Mouse (Mus musculus): ENCODE results near the gene B230118H07Rik. TPM values are rescaled to one million over a fixed set of nuclear protein-coding genes. Genes with fewer than 3 reads are reported as not detected.

B230118H07Rik gene
- polyA plus RNA-seq, 1 experiment from 2014 or later: 38.1 TPM

DNA sequence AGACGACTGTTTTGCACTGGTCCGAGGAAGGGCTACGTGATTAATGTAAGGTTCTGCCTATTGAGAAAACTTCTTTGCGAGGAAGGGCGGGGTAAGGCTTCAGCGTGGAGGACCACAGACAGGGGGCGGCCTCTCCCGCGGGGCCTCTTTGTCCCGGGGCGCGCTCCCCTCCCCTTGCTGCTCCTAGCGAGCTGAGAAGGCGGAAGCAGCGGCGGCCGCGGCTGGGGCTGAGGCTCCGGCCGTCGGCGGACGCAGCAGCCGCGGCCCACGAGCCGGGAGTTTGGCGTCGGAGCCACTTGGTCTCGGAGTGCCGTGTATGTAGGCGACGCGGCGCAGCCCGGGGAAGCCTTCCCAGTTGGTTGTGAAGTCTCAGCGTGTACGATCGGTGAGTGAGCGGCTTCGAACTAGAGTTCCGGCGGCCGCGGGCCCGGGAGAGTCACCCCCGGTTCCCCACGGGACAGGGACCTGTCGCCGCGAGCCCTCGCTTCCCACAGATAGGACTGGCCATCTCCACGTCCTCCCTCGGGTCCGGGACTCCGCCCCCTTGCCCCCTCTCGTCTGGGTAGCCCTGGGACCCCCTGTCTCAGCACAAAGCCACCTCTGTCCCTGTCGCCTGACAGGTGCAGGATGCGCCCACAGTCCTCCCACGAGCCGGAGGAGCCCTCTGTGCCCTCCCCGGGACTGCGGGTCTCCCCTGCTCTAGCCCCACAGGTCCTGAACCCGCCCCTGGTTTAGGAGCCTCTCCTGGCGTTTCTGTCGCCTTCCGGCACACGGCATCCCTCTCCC, 29.1 kb upstream of the B230118H07Rik start, which contains the start of gene Traf6:
Gene Traf6, plus strand, starts transcription at position 194 of the 786 bp plus-strand sequence.
- no peak within 1 kb of the TSS for H3K27ac ChIP-seq (ENCODE audit: low read depth, low read length)
- under 1% methylated on average over 68 of the region's 68 CpGs for WGBS
- H3K27me3 ChIP-seq (replicated peaks; ENCODE audit: control insufficient read depth, insufficient read depth, low read length): 0 out of 2 replicates have a peak, but pooled peaks cover 2% of the 10 kb centered on the region
- peak; percentile 88 for DNase-seq (ENCODE audit: low spot score)
- H3K4me3 ChIP-seq (ENCODE audit: low read depth, low read length): peak within 1 kb of the TSS; percentile 98
- H3K4me2 ChIP-seq: peak within 1 kb of the TSS; percentile 89
- H3K36me3 ChIP-seq (ENCODE audit: control insufficient read depth, insufficient read depth, low read length): no peaks in the 10 kb centered on the region
- peak within 1 kb of the TSS; percentile 87 for H3K9ac ChIP-seq (ENCODE audit: low read depth, low read length)
- peak; percentile 95 for ATAC-seq (replicated peaks; ENCODE audit: low FRiP score)
- no peaks in the 10 kb centered on the region for H3K9me3 ChIP-seq (ENCODE audit: control insufficient read depth, low read length)
- H3K4me1 ChIP-seq (replicated peaks; ENCODE audit: control insufficient read depth, insufficient read depth, low read length): peaks cover 6% of the 10 kb centered on the region

DNA sequence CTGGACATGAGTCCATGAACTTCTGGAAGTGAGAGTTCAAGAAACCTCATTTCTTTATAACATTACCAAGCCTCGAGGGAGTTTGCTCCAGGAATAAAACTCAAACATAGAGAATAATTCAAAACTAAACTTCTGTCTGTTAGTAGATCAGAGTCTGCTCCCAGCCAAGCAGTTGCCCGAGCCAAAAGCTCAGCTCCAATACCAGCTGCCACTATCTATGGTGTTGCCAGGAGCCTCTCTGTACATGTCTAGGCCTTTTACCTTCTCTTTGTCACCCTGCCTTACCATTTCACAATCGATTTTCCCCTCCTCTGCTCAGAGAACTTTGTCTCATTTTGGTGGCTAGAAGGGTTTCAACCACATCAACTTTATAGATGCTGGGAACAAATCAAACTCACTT, 24.2 kb upstream of the B230118H07Rik start:
- H3K4me1 ChIP-seq (replicated peaks; ENCODE audit: control insufficient read depth, insufficient read depth, low read length): no peaks in the 10 kb centered on the region
- H3K9ac ChIP-seq (ENCODE audit: low read depth, low read length): no peak overlapping the region
- no peak overlapping the region for H3K4me2 ChIP-seq
- ATAC-seq (replicated peaks; ENCODE audit: low FRiP score) (no peak), DNase-seq (ENCODE audit: low spot score) (no peak)
- no peaks in the 10 kb centered on the region for H3K36me3 ChIP-seq (ENCODE audit: control insufficient read depth, insufficient read depth, low read length)
- no peak overlapping the region for H3K27ac ChIP-seq (ENCODE audit: low read depth, low read length)
- no peak overlapping the region for H3K4me3 ChIP-seq (ENCODE audit: low read depth, low read length)
- H3K9me3 ChIP-seq (ENCODE audit: control insufficient read depth, low read length): no peaks in the 10 kb centered on the region
- 0 out of 2 replicates have a peak, but pooled peaks cover 2% of the 10 kb centered on the region for H3K27me3 ChIP-seq (replicated peaks; ENCODE audit: control insufficient read depth, insufficient read depth, low read length)
- 77% methylated on average over 3 of the region's 3 CpGs for WGBS

DNA sequence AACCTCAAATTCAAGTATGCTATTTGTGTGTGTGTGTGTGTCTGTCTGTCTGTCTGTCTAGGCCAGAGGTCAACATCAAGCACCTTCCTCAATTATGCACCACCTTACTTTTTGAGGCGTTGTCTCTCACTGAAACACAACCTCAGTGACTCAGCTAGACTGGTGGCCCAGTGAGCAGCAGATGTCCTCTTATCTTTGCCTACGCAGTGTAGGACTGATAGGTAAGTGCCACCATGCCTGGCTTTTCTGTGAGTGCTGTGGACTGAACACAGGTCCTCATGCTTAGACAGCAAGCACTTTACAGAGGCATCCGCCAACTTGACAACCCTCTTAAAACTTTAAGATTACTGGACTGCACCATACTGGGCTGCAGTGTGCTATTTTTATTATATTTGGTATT, 19.4 kb upstream of the B230118H07Rik start:
- ATAC-seq (replicated peaks; ENCODE audit: low FRiP score) (no peak), DNase-seq (ENCODE audit: low spot score) (no peak)
- no peak overlapping the region for H3K27ac ChIP-seq (ENCODE audit: low read depth, low read length)
- no peaks in the 10 kb centered on the region for H3K9me3 ChIP-seq (ENCODE audit: control insufficient read depth, low read length)
- no peak overlapping the region for H3K4me3 ChIP-seq (ENCODE audit: low read depth, low read length)
- H3K9ac ChIP-seq (ENCODE audit: low read depth, low read length): no peak overlapping the region
- H3K27me3 ChIP-seq (replicated peaks; ENCODE audit: control insufficient read depth, insufficient read depth, low read length): no peaks in the 10 kb centered on the region
- WGBS: 76% methylated on average over 3 of the region's 3 CpGs
- H3K36me3 ChIP-seq (ENCODE audit: control insufficient read depth, insufficient read depth, low read length): no peaks in the 10 kb centered on the region
- H3K4me1 ChIP-seq (replicated peaks; ENCODE audit: control insufficient read depth, insufficient read depth, low read length): no peaks in the 10 kb centered on the region
- H3K4me2 ChIP-seq: no peak overlapping the region

DNA sequence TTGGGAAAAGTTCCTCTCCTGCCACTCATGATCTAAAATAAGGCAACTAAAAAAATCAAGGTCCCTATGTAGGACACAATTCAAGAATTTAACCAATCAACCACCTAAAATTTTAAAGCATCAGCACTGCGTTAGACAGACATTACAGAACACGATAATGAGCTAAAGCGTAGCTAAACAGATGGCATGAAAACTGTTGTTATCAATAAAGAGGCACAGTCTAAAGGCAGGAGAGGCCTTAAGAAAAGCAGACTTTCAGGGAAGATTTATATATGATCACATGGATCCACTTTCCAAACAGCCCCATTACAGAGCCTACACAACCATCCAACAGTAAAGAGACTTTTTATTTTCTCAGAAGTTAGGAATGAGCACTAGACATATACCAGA, 16.4 kb upstream of the B230118H07Rik start:
- DNase-seq (ENCODE audit: low spot score) (no peak), ATAC-seq (replicated peaks; ENCODE audit: low FRiP score) (no peak)
- 91% methylated on average over 3 of the region's 3 CpGs for WGBS
- Histone ChIP-seq H3K9me3 (ENCODE audit: control insufficient read depth, low read length) (no peaks in the 10 kb centered on the region), H3K9ac (ENCODE audit: low read depth, low read length) (no peak overlapping the region), H3K4me2 (no peak overlapping the region), H3K27ac (ENCODE audit: low read depth, low read length) (no peak overlapping the region), H3K4me3 (ENCODE audit: low read depth, low read length) (no peak overlapping the region), H3K27me3 (replicated peaks; ENCODE audit: control insufficient read depth, insufficient read depth, low read length) (no peaks in the 10 kb centered on the region), H3K36me3 (ENCODE audit: control insufficient read depth, insufficient read depth, low read length) (no peaks in the 10 kb centered on the region), H3K4me1 (replicated peaks; ENCODE audit: control insufficient read depth, insufficient read depth, low read length) (no peaks in the 10 kb centered on the region)

DNA sequence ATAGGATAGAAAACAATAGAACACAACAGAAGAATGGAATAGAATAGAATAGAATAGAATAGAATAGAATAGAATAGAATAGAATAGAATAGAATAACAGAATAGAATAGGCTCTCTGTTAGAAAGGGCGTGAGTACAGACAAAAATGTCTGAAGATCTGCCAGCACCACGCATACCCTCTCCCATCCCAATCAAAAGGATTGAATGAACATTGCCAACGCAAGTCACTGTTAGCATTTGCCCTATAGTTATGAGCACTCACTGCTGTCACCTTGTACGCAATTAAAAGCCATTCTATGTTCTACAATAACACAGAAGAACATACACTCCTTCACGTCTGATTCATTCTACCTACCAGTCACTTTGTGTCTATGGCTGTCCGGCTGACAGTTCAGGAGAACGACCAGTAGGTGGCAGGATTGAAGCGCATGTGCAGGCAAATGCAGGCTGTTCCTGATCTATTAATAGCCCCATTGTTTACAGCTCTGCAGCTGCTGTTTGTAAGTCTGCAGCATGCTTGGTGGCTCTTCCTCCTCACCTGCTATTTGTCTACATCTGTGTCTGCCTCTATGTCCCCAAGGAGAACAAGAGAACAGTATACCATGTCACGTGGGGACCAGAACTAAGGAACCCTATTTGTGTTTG, 15.8 kb upstream of the B230118H07Rik start:
- Histone ChIP-seq H3K9me3 (ENCODE audit: control insufficient read depth, low read length) (no peaks in the 10 kb centered on the region), H3K36me3 (ENCODE audit: control insufficient read depth, insufficient read depth, low read length) (no peaks in the 10 kb centered on the region), H3K4me3 (ENCODE audit: low read depth, low read length) (no peak overlapping the region), H3K27me3 (replicated peaks; ENCODE audit: control insufficient read depth, insufficient read depth, low read length) (no peaks in the 10 kb centered on the region), H3K27ac (ENCODE audit: low read depth, low read length) (no peak overlapping the region), H3K4me1 (replicated peaks; ENCODE audit: control insufficient read depth, insufficient read depth, low read length) (no peaks in the 10 kb centered on the region), H3K9ac (ENCODE audit: low read depth, low read length) (no peak overlapping the region), H3K4me2 (no peak overlapping the region)
- DNase-seq (ENCODE audit: low spot score) (no peak), ATAC-seq (replicated peaks; ENCODE audit: low FRiP score) (peak; percentile 58; the same call in 1 of the 2 replicates)
- WGBS: 25% methylated on average over 9 of the region's 9 CpGs

DNA sequence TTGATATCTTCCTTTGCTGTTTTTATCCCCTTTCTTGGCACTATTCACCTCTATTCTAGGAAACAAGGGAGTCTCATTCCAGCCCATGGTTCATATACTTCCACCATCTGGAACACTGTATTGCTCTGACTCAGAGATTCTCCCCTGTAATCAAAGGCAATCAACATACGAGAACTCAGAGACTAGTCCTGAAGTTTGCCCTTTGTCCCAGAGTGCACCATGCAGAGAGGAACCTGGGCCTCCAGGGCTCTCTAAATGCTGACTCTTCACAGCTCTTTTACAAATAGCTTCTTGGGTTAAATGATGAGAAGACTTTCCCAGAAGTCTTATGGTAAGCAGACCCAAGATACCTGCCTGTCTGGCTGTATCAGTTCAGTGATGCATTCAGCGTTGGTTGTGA, 11.2 kb upstream of the B230118H07Rik start:
- H3K9me3 ChIP-seq (ENCODE audit: control insufficient read depth, low read length): no peaks in the 10 kb centered on the region
- no peak overlapping the region for H3K9ac ChIP-seq (ENCODE audit: low read depth, low read length)
- H3K4me1 ChIP-seq (replicated peaks; ENCODE audit: control insufficient read depth, insufficient read depth, low read length): no peaks in the 10 kb centered on the region
- no peaks in the 10 kb centered on the region for H3K27me3 ChIP-seq (replicated peaks; ENCODE audit: control insufficient read depth, insufficient read depth, low read length)
- no peak overlapping the region for H3K4me2 ChIP-seq
- H3K36me3 ChIP-seq (ENCODE audit: control insufficient read depth, insufficient read depth, low read length): no peaks in the 10 kb centered on the region
- no peak overlapping the region for H3K4me3 ChIP-seq (ENCODE audit: low read depth, low read length)
- no peak for DNase-seq (ENCODE audit: low spot score)
- 89% methylated on average over 2 of the region's 2 CpGs for WGBS
- ATAC-seq (replicated peaks; ENCODE audit: low FRiP score): no peak
- H3K27ac ChIP-seq (ENCODE audit: low read depth, low read length): no peak overlapping the region

DNA sequence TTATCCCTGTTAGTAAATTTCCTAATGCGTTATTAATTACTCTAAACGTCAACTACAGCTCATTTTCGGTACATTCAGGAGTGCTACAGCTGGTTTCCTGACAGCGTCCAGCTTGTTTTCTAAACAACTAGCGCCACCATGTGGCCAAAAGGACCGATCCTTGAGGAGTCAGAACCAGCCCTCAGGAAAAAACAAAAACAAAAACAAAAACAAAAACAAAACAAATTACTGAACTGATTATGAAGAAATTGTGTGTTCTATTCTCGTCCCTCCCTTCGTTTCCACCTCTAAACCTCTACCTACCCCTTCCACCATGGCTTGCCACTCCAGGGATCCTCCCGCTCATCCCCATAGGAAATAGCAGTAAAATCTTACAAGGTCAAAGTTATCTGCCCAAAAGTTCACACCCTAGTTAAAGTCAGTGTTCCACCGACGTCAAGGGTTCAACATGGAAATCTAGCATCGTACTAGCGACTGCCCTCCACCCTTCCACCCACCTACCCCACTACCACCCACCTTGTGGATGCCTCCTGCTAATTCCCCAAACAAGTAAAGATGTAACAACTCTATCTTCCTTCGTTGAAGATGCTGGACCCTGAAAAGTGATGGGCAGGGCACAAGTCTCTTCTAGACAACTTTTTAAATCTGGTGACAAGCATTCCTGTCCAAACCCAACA, 3.7 kb upstream of the B230118H07Rik start:
- H3K4me3 ChIP-seq (ENCODE audit: low read depth, low read length): peak overlapping the region; percentile 22; the same call in 1 of the 2 replicates
- H3K9me3 ChIP-seq (ENCODE audit: control insufficient read depth, low read length): no peaks in the 10 kb centered on the region
- H3K36me3 ChIP-seq (ENCODE audit: control insufficient read depth, insufficient read depth, low read length): no peaks in the 10 kb centered on the region
- no peaks in the 10 kb centered on the region for H3K4me1 ChIP-seq (replicated peaks; ENCODE audit: control insufficient read depth, insufficient read depth, low read length)
- WGBS: 16% methylated on average over 14 of the region's 14 CpGs
- H3K4me2 ChIP-seq: peak overlapping the region; percentile 56
- peaks cover 3% of the 10 kb centered on the region; the same call in 1 of the 2 replicates for H3K27me3 ChIP-seq (replicated peaks; ENCODE audit: control insufficient read depth, insufficient read depth, low read length)
- DNase-seq (ENCODE audit: low spot score) (peak; percentile 57), ATAC-seq (replicated peaks; ENCODE audit: low FRiP score) (peak; percentile 75; the same call in 1 of the 2 replicates)
- no peak overlapping the region for H3K27ac ChIP-seq (ENCODE audit: low read depth, low read length)
- no peak overlapping the region for H3K9ac ChIP-seq (ENCODE audit: low read depth, low read length)

DNA sequence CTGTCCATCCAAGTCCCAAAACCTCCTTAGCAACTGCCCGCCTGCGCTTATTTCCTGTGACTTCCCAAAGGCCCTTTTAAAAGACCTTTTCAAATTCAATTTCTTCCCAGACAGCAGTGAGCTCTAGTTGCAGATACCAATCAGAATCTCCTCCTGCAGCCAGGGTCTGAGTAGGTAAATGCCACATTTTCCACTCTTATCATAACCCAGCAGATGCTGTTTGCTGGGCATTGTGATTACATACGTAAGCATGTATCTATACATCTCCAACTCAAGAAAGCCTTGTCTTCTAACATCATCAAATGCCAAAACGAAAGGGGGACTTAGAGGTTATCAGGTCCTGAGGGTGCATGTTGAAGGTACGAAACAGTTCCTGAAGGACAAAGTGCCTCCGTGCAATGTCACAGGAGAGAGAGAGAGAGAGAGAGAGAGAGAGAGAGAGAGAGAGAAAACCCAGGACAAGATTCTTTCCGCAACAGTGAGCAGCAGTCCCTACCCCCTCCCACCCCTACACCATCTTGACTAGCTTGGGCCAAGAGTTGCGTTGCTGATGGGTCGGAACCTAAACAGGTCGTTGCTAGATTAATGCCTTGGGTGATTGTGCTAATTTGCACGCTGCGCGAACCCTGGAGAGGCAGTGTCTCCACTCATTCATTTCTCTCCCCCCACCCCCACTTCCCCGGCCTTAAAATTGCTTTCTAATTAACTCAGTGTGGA, 3.0 kb upstream of the B230118H07Rik start:
- Histone ChIP-seq H3K36me3 (ENCODE audit: control insufficient read depth, insufficient read depth, low read length) (no peaks in the 10 kb centered on the region), H3K4me2 (peak overlapping the region; percentile 56), H3K4me1 (replicated peaks; ENCODE audit: control insufficient read depth, insufficient read depth, low read length) (no peaks in the 10 kb centered on the region), H3K4me3 (ENCODE audit: low read depth, low read length) (peak overlapping the region; percentile 22), H3K9ac (ENCODE audit: low read depth, low read length) (no peak overlapping the region), H3K9me3 (ENCODE audit: control insufficient read depth, low read length) (no peaks in the 10 kb centered on the region), H3K27me3 (replicated peaks; ENCODE audit: control insufficient read depth, insufficient read depth, low read length) (peaks cover 3% of the 10 kb centered on the region; the same call in 1 of the 2 replicates), H3K27ac (ENCODE audit: low read depth, low read length) (no peak overlapping the region)
- 43% methylated on average over 14 of the region's 14 CpGs for WGBS
- no peak for DNase-seq (ENCODE audit: low spot score)
- ATAC-seq (replicated peaks; ENCODE audit: low FRiP score): peak; percentile 60; the same call in 1 of the 2 replicates
